Mouse (Mus musculus): ENCODE data around the gene B3galnt1.

The B3galnt1 gene

GRCm38 (mm10) chr3:69598261-69599165 is at the start of gene B3galnt1:
Gene B3galnt1 (minus strand): TSS chr3:69598960.
- peak; percentile 14 to 31 for DNase-seq (ENCODE audit: low spot score in 2 of 2)

GRCm38 (mm10) chr3:69634521-69634920 is 35.8 kb upstream of the B3galnt1 start:
- DNase-seq (ENCODE audit: low spot score in 2 of 2): no peak

- no peak for DNase-seq (ENCODE audit: low spot score in 2 of 2)
Measured at GRCm38 (mm10) chr3:69633706-69634420, 35.1 kb upstream of the B3galnt1 start.

GRCm38 (mm10) chr3:69626963-69627590 is 28.3 kb upstream of the B3galnt1 start:
- no peak for DNase-seq (ENCODE audit: low spot score in 2 of 2)

GRCm38 (mm10) chr3:69626213-69626962 is 27.6 kb upstream of the B3galnt1 start:
- no peak for DNase-seq (ENCODE audit: low spot score in 2 of 2)

- DNase-seq (ENCODE audit: low spot score in 2 of 2): no peak
Measured at GRCm38 (mm10) chr3:69624182-69624581, 25.4 kb upstream of the B3galnt1 start.

- no peak for DNase-seq (ENCODE audit: low spot score in 2 of 2)
Measured at GRCm38 (mm10) chr3:69607909-69608308, 9.1 kb upstream of the B3galnt1 start.

GRCm38 (mm10) chr3:69607468-69607867 is 8.7 kb upstream of the B3galnt1 start:
- DNase-seq (ENCODE audit: low spot score in 2 of 2): no peak

- no peak for DNase-seq (ENCODE audit: low spot score in 2 of 2)
Measured at GRCm38 (mm10) chr3:69606923-69607322, 8.2 kb upstream of the B3galnt1 start.

- no peak for DNase-seq (ENCODE audit: low spot score in 2 of 2)
Measured at GRCm38 (mm10) chr3:69599166-69599500, 373 bp upstream of the B3galnt1 start.

- no peak for DNase-seq (ENCODE audit: low spot score in 2 of 2)
Measured at GRCm38 (mm10) chr3:69597816-69598215, 944 bp downstream of the B3galnt1 start.

- no peak for DNase-seq (ENCODE audit: low spot score in 2 of 2)
Measured at GRCm38 (mm10) chr3:69597211-69597610, 1.5 kb downstream of the B3galnt1 start.

- DNase-seq (ENCODE audit: low spot score in 2 of 2): no peak
Measured at GRCm38 (mm10) chr3:69596116-69596515, 2.6 kb downstream of the B3galnt1 start.

- DNase-seq (ENCODE audit: low spot score in 2 of 2): no peak
Measured at GRCm38 (mm10) chr3:69594071-69594470, 4.7 kb downstream of the B3galnt1 start.

GRCm38 (mm10) chr3:69593426-69593825 is 5.3 kb downstream of the B3galnt1 start:
- no peak for DNase-seq (ENCODE audit: low spot score in 2 of 2)

GRCm38 (mm10) chr3:69588101-69588760 is 10.5 kb downstream of the B3galnt1 start:
- DNase-seq (ENCODE audit: low spot score in 2 of 2): no peak

- DNase-seq (ENCODE audit: low spot score in 2 of 2): no peak
Measured at GRCm38 (mm10) chr3:69583798-69584197, 15.0 kb downstream of the B3galnt1 start.

GRCm38 (mm10) chr3:69578791-69579190 is 20.0 kb downstream of the B3galnt1 start:
- no peak for DNase-seq (ENCODE audit: low spot score in 2 of 2)

- no peak for DNase-seq (ENCODE audit: low spot score in 2 of 2)
Measured at GRCm38 (mm10) chr3:69576715-69577114, 22.0 kb downstream of the B3galnt1 start.

- DNase-seq (ENCODE audit: low spot score in 2 of 2): no peak
Measured at GRCm38 (mm10) chr3:69575577-69575976, 23.2 kb downstream of the B3galnt1 start.

- DNase-seq (ENCODE audit: low spot score in 2 of 2): no peak
Measured at GRCm38 (mm10) chr3:69572561-69572960, 26.2 kb downstream of the B3galnt1 start.

Data from spleen, postnatal 36 days (tissue).